In genomic region chr16:38088629-38089446, GRCm38 (mm10) we compare ENCODE assay signal across 8 mouse cellular contexts. TPM values are rescaled to one million over a fixed set of nuclear protein-coding genes. Genes with fewer than 3 reads are reported as not detected.
DNase-seq lines count a peak whose midpoint lies in the region; ATAC-seq and TF ChIP-seq lines count a peak whose summit lies in the region.

Gene Gsk3b (plus strand): TSS chr16:38089001.

- H3K27me3 ChIP-seq in heart, embryonic 12.5 days (replicated peaks): no peaks in the 10 kb centered on the region
- H3K27me3 ChIP-seq in kidney, postnatal 0 days (ENCODE audit: insufficient read depth, low read length): no peaks in the 10 kb centered on the region
- no peaks in the 10 kb centered on the region for H3K27me3 ChIP-seq in liver, embryonic 11.5 days (replicated peaks; ENCODE audit: control insufficient read depth, insufficient read depth, low read length)
- no peaks in the 10 kb centered on the region for H3K27me3 ChIP-seq in stomach, embryonic 14.5 days (ENCODE audit: control insufficient read depth, insufficient read depth, low read length)

- TF ChIP-seq CTCF in kidney, postnatal 0 days (IDR thresholded peaks at IDR 0.05; ENCODE audit: low read depth): no peak

- peak within 1 kb of the TSS; percentile 68 for H3K4me2 ChIP-seq in heart, embryonic 12.5 days
- H3K4me2 ChIP-seq in kidney, postnatal 0 days (ENCODE audit: low read length): peak within 1 kb of the TSS; percentile 78
- peak within 1 kb of the TSS; percentile 93 for H3K4me2 ChIP-seq in liver, embryonic 11.5 days
- H3K4me2 ChIP-seq in stomach, embryonic 14.5 days (replicated peaks; ENCODE audit: low read depth, low read length): peak within 1 kb of the TSS; percentile 72

- peaks cover 17% of the 10 kb centered on the region for H3K4me1 ChIP-seq in heart, embryonic 12.5 days (replicated peaks)
- 0 out of 2 replicates have a peak, but pooled peaks cover 5% of the 10 kb centered on the region for H3K4me1 ChIP-seq in kidney, postnatal 0 days (replicated peaks; ENCODE audit: insufficient read depth, low read length)
- peaks cover 18% of the 10 kb centered on the region for H3K4me1 ChIP-seq in liver, embryonic 11.5 days (replicated peaks; ENCODE audit: control insufficient read depth, insufficient read depth, low read length)
- peaks cover 12% of the 10 kb centered on the region; the same call in 1 of the 2 replicates for H3K4me1 ChIP-seq in stomach, embryonic 14.5 days (ENCODE audit: control insufficient read depth, insufficient read depth, low read length)

- H3K27ac ChIP-seq in heart, embryonic 12.5 days (ENCODE audit: poor library complexity, severe bottlenecking): peak within 1 kb of the TSS; percentile 99
- H3K27ac ChIP-seq in kidney, postnatal 0 days: peak within 1 kb of the TSS; percentile 100
- H3K27ac ChIP-seq in liver, embryonic 11.5 days (ENCODE audit: low read depth, low read length): peak within 1 kb of the TSS; percentile 99
- peak within 1 kb of the TSS; percentile 100 for H3K27ac ChIP-seq in stomach, embryonic 14.5 days (ENCODE audit: low read length)

- DNase-seq in CD4-positive helper T cell, adult 2 months (ENCODE audit: low read depth, low spot score): peak; percentile 100
- peak; percentile 100 for DNase-seq in brain, embryonic 18.5 days (ENCODE audit: low read depth, low spot score)
- peak; percentile 100 for DNase-seq in kidney, postnatal 0 days (ENCODE audit: low spot score)
- peak; percentile 97 for DNase-seq in liver, embryonic 11.5 days (ENCODE audit: low spot score)
- DNase-seq in naive thymus-derived CD4-positive, alpha-beta T cell, adult 2 months (ENCODE audit: low read depth): peak; percentile 99

- WGBS in heart, embryonic 12.5 days: under 1% methylated on average over 67 of the region's 69 CpGs
- WGBS in kidney, postnatal 0 days: 1% methylated on average over 67 of the region's 69 CpGs
- WGBS in liver, embryonic 11.5 days: under 1% methylated on average over 67 of the region's 69 CpGs
- under 1% methylated on average over 65 of the region's 69 CpGs for WGBS in stomach, embryonic 14.5 days

- H3K9ac ChIP-seq in heart, embryonic 12.5 days: peak within 1 kb of the TSS; percentile 91
- peak within 1 kb of the TSS; percentile 96 for H3K9ac ChIP-seq in kidney, postnatal 0 days (ENCODE audit: low read depth, low read length)
- peak within 1 kb of the TSS; percentile 93 for H3K9ac ChIP-seq in liver, embryonic 11.5 days (ENCODE audit: low read depth, low read length)
- peak within 1 kb of the TSS; percentile 98 for H3K9ac ChIP-seq in stomach, embryonic 14.5 days (replicated peaks; ENCODE audit: low read depth, low read length)

- ATAC-seq in erythroid progenitor cell, adult 5-6 weeks (replicated peaks; ENCODE audit: low FRiP score, poor library complexity, severe bottlenecking): peak; percentile 89
- ATAC-seq in heart, embryonic 12.5 days (ENCODE audit: insufficient number of reproducible peaks, low FRiP score): peak; percentile 94
- peak; percentile 93 for ATAC-seq in kidney, postnatal 0 days (replicated peaks; ENCODE audit: low FRiP score, low read depth)
- peak; percentile 92 for ATAC-seq in liver, embryonic 11.5 days (replicated peaks; ENCODE audit: low FRiP score)
- ATAC-seq in stomach, embryonic 14.5 days (ENCODE audit: insufficient number of reproducible peaks, insufficient read depth, low FRiP score, low read depth): peak; percentile 94

- no peaks in the 10 kb centered on the region for H3K36me3 ChIP-seq in heart, embryonic 12.5 days
- H3K36me3 ChIP-seq in kidney, postnatal 0 days (ENCODE audit: insufficient read depth, low read length): no peaks in the 10 kb centered on the region
- H3K36me3 ChIP-seq in liver, embryonic 11.5 days (ENCODE audit: control insufficient read depth, insufficient read depth, low read length): no peaks in the 10 kb centered on the region
- H3K36me3 ChIP-seq in stomach, embryonic 14.5 days (ENCODE audit: control insufficient read depth, insufficient read depth, low read length): no peaks in the 10 kb centered on the region

- no peaks in the 10 kb centered on the region for H3K9me3 ChIP-seq in heart, embryonic 12.5 days (replicated peaks)
- no peaks in the 10 kb centered on the region for H3K9me3 ChIP-seq in kidney, postnatal 0 days (replicated peaks; ENCODE audit: low read length)
- no peaks in the 10 kb centered on the region for H3K9me3 ChIP-seq in liver, embryonic 11.5 days (ENCODE audit: control insufficient read depth, low read length)
- H3K9me3 ChIP-seq in stomach, embryonic 14.5 days (ENCODE audit: control insufficient read depth, low read depth, low read length): no peaks in the 10 kb centered on the region

- peak within 1 kb of the TSS; percentile 99 for H3K4me3 ChIP-seq in heart, embryonic 12.5 days
- H3K4me3 ChIP-seq in kidney, postnatal 0 days (replicated peaks; ENCODE audit: low read depth, low read length): peak within 1 kb of the TSS; percentile 94
- peak within 1 kb of the TSS; percentile 93 for H3K4me3 ChIP-seq in liver, embryonic 11.5 days (ENCODE audit: low read depth, low read length)
- peak within 1 kb of the TSS; percentile 88 for H3K4me3 ChIP-seq in stomach, embryonic 14.5 days (ENCODE audit: low read depth, low read length)

RNA-seq across cellular contexts. Expression of gene Gsk3b, which starts in this region (rescaled TPM):
- total RNA-seq in erythroid progenitor cell, adult 5-6 weeks (2015; ENCODE audit: low replicate concordance): 55.3 and 62.7 TPM in 2 replicates
- 55.7 and 62.5 TPM in 2 replicates for total RNA-seq in erythroid progenitor cell, adult 5-6 weeks (2017; ENCODE audit: low replicate concordance)
- 46.8 and 47.3 TPM in 2 replicates for polyA plus RNA-seq in heart, embryonic 12.5 days (2016; fragmentation: Nextera tagmentation; extraction: Ambion mirVana)
- 43.8 and 48.7 TPM in 2 replicates for polyA plus RNA-seq in kidney, postnatal 0 days (2015; fragmentation: Nextera tagmentation; extraction: Ambion mirVana)
- polyA plus RNA-seq in liver, embryonic 11.5 days (2014; fragmentation: Nextera tagmentation; extraction: Ambion mirVana): 28.2 and 29.6 TPM in 2 replicates
- 80.0 and 81.2 TPM in 2 replicates for polyA plus RNA-seq in stomach, embryonic 14.5 days (2014; fragmentation: Nextera tagmentation; extraction: Ambion mirVana)

Comparison
In these comparisons a context has a peak if more than half of its experiments do, and no peak if none do; other contexts are left out.
1. Peak in every context shown above with its lines: DNase-seq, ATAC-seq, H3K4me3 ChIP-seq and H3K27ac ChIP-seq.